Mouse (Mus musculus): ENCODE results near the gene Hes7.
"Not testable (repeated sequence)": the region's sequence is repeated elsewhere in the genome, so short reads cannot be mapped to it uniquely, and the experiment has no call there.

The Hes7 gene

DNA sequence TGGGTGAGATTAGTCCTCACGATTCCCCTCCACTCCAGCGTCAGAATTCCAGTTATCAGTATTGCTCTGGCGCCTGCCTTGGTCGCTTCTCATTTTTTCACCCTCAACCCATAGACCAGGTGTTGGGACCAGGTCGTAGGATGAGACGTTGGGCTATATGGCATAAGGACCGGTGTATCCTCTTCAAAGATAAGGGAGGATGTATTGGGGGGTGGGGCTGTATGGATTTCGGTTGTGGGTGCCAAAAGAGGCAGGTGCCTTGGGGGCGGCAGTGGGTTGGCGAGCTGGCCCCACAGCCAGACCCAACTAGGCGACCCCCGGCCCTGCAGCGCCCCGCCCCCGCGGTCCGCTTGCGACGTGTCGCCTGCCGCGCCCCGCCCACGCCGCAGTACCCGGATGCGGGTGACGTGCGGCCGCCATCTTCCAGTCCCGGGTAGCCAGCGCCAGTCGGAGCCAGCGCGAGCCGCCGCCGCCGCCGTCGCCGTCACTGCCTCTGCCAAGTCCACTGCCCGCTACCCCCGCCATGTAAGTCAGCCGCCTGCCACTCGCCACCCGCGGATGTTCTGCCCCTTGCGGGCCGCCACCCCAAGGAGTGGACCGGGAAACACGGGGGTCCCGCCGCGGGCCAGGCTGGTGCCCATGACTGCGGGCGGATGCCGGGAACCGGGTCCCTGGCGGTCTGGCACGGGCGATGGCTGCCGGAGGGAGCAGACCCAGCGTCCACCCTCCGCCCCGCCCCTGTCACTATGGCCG, 31.9 kb upstream of the Hes7 start, which contains the start of gene Vamp2:
Vamp2 (plus strand) TSS at position 388 of the 753 bp plus-strand sequence.
- peak; percentile 90 for DNase-seq (ENCODE audit: low spot score)

- DNase-seq (ENCODE audit: low spot score): peak; percentile 30
Observed at GRCm38 (mm10) chr11:69088856-69089615, 31.2 kb upstream of the Hes7 start.

DNA sequence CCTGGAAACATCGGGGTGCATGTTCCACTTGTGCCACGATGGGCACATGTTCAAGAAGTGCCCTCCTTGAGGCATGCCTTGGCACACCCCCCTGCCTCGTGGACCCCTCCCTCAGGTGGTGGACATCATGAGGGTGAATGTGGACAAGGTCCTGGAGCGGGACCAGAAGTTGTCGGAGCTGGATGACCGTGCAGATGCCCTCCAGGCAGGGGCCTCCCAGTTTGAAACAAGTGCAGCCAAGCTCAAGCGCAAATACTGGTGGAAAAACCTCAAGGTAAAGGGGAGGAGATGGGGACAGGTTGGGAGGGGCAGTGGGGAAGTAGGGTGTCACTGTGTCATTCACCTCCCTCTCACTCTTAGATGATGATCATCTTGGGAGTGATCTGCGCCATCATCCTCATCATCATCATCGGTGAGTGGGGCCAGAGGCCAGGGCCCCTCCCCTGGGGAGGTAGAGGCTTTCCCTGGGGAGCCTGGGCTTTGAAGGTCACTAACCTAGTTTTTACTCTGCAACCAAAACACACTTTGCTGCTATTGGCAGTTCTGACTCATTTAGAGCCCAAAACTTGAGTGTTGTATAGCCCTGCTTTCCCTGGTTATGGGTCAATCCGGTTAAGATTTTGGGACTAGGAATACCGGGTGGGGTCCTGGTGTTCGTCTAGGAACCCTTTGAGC, 30.5 kb upstream of the Hes7 start:
- DNase-seq (ENCODE audit: low spot score): no peak

DNA sequence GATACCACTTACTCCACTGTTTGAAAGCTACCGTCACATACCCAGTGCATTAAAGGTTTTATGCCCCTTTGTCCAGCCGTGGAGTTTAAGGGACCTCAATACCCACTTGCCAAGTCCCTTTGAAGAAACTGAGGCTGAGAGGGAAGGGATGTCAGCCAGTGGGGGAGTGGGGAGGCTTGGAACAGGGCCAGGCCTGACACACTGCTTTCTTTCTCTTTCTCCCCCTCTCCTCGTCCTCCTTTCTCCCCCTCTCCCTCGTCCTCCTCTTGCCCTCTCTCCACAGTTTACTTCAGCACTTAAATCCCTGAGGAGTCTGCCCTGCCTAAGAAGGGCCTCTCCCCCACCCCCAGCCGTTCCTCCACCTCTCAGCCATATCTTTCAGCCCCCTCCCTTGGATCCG, 29.8 kb upstream of the Hes7 start:
- DNase-seq (ENCODE audit: low spot score): peak; percentile 6

DNA sequence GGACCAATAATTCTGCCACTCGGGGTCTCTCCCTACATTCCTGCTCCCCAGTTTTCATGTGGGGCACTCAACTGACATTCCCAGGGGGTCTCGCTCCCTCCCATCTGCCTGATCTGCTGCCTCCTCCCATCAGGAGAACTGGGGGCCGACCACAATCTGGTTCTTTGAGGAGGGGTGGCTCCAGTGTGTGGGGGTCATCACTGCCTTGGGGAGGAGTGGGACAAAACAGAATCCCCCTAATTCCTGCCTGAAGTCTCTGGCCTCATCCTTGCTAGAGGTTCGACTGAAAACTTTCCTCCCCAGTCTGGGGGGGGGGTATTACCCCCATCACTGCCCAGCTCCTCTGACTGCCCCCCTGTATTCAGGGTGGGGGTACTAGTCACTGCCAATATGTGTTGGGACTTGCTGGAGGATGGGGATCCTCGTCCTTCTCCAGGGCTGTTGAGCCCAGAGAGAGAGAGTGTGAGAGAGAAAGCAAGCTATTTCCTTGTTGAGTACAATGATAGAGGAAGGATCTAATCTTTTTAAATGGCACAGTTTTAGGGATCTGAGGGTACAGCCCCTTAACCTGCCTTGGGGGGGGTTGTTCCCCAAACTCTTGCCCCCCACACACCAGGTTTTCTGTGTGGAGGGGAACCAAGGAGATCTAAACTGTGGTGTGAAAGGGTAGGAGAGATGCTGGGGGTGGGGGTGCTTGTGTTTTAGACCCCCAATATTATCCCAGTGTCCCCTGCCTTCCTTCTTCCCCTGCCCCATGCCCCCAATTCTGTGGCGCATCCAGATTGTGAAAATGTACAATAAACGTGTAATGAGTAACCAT, 28.4 kb upstream of the Hes7 start:
- no peak for DNase-seq (ENCODE audit: low spot score)

GRCm38 (mm10) chr11:69092386-69092751, 27.8 kb upstream of the Hes7 start:
- DNase-seq (ENCODE audit: low spot score): peak; percentile 78

GRCm38 (mm10) chr11:69092871-69093270, 27.3 kb upstream of the Hes7 start:
- no peak for DNase-seq (ENCODE audit: low spot score)

- not testable (repeated sequence) for DNase-seq (ENCODE audit: low spot score)
Observed at GRCm38 (mm10) chr11:69093856-69094255, 26.3 kb upstream of the Hes7 start.

GRCm38 (mm10) chr11:69094697-69095429, 25.3 kb upstream of the Hes7 start, which contains the start of gene Per1:
Per1 (plus strand) TSS chr11:69095217.
- DNase-seq (ENCODE audit: low spot score): peak; percentile 99

DNA sequence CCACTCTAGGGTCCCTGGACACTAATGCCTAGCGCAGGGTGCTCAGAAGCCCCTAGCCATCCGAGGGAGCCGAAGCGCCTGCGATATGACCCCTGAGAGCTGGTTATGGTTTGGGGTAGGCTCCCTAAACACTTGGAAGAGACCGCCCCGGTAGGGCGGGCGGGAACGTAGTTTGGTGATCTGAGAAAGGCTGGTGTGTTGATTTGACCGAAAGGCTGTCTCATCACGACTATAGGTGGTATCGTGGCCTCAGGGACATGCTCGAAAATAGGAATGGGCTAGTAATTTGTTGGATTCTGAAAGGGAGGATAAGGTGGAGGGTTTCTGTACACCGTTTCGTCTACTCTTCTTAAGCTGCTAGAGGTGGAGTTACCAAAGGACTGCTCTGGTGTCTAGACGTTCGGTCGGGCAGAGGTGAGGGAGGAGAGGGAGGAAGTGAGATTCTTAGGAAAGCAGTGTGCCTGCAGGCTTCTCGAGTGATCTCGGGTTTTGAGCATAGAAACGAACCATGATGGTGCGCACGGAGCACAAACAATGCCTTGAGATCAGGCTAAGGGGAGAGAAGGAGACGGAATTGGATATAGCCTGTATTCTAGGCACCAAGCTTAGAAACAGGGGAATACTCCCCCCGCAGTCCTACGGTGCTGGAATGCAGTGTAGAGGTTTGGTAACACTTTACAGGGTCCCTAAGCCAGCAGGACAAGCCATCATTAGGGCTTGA, 24.5 kb upstream of the Hes7 start:
- DNase-seq (ENCODE audit: low spot score): no peak

GRCm38 (mm10) chr11:69096360-69096986, 23.7 kb upstream of the Hes7 start:
- no peak for DNase-seq (ENCODE audit: low spot score)

GRCm38 (mm10) chr11:69096987-69097900, 23.0 kb upstream of the Hes7 start:
- DNase-seq (ENCODE audit: low spot score): peak; percentile 95

- no peak for DNase-seq (ENCODE audit: low spot score)
Observed at GRCm38 (mm10) chr11:69098039-69098761, 22.0 kb upstream of the Hes7 start.

- DNase-seq (ENCODE audit: low spot score): peak; percentile 94
Observed at GRCm38 (mm10) chr11:69098762-69099091, 21.5 kb upstream of the Hes7 start.

DNA sequence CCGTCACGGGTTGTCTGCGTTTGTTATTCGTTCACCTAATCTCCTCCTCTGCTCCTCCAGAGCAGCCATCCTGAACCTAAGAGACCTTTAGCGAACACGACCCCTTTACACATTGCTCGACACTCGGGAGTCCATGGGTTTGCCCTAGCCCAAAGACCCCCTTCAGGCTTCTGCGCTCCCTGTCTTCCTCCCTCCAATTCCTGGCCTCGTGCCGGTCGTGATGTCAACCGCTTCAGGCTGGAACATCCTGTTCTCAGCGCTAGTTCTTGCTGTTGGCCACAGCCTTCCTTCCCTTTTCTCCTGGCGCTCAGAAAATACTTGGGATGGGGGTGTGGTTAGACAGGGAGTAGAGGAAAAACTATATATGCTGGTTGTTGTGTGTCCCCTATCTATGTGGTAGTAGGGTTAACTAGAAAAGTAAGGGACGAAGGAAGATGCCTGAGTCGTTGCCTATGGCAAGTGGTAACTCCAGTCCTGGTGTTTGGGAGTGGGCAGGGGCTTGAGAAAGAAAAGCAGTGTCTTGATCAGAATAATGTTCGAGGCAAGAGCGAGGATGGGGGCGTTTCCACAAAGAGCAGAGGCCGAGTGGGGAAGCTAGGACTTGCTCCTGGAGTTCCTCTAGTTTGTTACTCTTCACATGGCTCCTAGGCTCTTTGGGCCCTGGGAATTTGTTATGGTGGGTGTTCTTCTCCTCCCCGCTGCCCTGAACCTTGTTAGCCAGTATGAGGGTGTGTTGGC, 20.9 kb upstream of the Hes7 start:
- peak; percentile 86 for DNase-seq (ENCODE audit: low spot score)

DNA sequence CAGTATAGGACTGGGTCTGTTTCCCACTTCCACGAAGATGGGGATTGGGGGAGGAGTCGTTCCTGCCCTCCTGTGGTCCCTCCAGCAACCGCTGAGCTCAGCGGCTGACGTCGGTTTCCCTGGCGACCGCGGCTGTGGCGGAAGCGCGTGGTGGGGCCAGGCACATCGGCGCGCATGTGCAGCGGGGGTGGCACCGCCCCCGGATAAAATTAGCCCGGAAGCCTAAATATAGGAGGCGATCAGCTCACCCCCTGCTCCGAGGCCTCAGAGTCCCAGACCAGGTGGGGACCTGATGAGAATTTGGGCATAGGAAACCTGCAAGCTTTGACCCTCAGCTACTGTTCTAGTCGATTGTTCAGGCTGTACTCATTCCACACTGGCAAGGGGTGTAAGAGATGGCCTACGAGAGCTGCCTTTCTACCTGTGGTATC, 20.3 kb upstream of the Hes7 start:
- peak; percentile 85 for DNase-seq (ENCODE audit: low spot score)

- no peak for DNase-seq (ENCODE audit: low spot score)
Observed at GRCm38 (mm10) chr11:69100639-69101360, 19.4 kb upstream of the Hes7 start.

Data from testis, postnatal 14 days (tissue).